Mouse (Mus musculus) T-cell, adult 2 months (primary cell): ENCODE measurements around the gene Lcmt1.

Experiments used
- DNase-seq: peaks from one replicate; pipeline ENCODE4 v3.0.0; 2022; ENCODE audit warnings: low spot score

Gene Lcmt1

DNA sequence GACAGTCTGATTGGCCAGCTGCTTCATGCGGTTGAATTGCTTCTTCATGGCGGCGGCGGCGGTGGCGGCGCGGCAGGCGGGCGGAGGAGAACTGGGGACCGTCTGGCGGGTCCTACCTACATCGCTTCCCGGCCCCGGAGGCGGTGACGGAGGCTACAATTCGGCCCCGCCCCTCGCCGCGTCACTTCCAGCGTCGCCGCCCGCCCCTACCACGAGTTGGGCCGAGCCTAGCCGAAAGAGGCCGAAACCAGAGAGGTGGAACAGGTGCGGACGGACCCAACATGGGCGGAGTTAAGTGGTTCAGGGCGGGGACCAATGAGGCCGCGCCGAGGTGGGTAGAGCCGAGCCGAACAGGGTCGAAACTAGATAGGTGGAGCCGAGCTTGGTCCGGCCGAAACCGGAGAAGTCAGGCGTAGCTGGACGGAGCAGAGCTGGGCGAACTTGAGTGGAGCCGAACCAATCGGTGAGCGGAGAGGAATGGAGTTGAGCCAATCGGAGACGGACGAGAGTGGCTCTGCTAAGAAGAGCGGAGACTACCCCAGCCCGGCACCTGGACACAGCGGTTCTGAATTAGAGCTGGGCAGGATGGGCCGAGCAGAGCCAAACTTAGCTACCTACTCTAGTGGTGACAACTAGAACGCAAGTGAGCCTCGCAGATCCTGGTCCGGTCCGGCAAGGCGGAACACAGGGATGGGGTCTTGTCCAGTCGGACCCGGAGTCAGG lies at the start of gene Lcmt1, which contains the start of gene Arhgap17:
Gene Lcmt1 (plus strand): TSS at position 26 of the 723 bp plus-strand sequence.
Gene Arhgap17 (minus strand): TSS at position 157 of the 723 bp plus-strand sequence.
- DNase-seq: peak; percentile 96

DNA sequence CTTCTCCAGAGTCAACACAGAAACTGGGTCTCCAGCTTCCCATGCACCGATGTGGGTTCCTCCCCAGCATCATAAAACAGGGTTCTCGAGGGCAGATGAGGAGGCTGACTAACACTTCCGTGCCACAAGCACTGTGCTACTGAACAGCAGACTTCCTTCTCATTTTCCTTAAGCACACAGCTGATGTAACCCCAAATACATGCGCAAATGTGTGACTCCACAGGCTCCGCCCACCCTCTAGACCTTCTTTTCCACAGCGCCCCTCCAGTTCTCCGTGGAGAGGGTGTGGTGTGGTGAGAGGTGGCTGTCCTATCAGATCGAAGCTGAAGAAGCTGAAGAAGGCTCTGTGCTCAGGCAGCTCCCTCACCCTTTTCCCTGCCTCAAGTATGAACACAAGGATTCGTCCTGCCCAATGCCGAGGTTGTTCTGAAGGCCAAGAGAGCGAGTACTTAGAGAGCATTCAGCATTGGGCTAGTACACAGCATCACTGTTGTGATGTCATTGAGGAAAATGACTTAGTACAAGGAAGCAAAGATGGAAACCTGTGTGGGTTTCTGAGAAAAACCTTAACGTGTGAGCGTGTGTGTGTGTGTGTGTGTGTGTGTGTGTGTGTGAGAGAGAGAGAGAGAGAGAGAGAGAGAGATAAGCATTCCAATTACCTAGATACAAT lies 47.0 kb upstream of the Lcmt1 start:
- DNase-seq: peak; percentile 27

DNA sequence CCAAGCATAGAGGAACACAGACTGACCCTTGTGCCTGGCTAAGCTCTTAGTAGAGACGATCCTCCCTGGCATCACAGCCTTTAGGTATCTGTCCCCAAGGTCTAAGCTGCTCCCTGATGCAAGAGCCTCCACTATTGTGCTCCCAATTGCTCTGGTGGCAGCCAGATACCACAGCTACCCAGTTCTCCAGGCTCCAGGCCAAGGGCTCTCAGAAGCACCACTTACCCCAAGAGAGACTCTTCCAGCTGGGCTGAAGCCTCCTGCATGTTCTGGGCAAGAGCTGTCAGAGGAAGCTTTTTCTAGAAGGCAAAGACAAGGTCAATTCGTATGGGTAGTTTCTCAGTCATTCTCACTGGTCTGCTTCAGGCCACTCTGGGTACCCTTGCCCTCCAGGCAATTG lies 46.2 kb upstream of the Lcmt1 start:
- no peak for DNase-seq

DNA sequence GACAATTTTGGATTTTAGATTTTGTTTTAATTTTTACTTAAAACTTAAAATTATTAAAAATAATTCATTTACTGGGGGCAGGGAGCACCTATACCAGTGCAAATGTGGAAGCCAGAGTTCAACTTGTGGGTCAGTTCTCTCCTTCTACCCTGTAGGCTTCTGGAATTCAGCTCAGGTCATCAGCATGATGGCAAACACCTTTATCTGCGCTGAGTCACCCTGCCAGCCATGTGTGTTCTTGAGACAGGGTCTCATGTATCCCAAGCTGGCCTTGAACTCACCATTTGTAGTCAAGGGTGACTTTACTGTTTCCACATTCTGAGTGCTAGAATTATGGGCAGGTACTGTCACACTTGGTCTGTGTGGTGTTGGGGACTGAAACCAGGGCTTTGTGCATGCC lies 45.5 kb upstream of the Lcmt1 start:
- DNase-seq: no peak

DNA sequence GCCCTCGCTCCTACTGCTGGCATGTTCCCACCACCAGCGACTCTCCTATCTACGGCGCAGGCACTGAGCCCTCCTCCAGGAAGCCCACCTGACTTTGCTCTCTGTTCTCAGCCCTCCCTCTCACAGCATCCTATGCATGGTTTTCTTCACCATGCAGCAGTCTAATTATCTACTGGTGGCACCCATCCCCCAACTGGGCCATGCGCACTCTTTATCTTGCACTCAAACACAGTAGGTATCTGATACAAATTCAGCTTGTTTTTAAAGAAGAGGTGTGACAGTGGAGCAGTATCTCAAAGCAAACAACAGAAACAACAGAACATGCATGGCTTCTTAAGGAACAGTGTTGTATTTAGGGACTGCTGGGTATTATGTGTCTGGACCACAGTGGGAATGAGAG lies 43.5 kb upstream of the Lcmt1 start:
- no peak for DNase-seq

DNA sequence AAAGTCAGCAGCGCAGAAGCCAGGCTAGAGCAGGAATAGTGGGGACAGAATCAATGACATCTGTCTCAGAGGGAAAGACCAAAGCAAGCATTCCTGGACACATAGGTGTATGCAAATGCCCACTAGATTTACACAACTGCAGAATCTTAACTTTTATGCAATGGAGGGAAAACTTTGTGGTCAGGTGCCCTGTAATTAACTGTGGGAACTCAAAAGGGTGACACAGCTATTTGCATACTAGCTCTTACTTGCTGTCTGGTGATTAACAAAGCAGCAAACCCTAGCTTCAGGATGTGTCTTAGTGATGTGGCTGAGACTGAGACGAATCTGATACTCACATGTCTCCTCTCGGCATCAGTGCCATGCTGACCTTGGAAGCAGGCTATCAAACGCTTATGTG lies 42.7 kb upstream of the Lcmt1 start:
- DNase-seq: no peak

DNA sequence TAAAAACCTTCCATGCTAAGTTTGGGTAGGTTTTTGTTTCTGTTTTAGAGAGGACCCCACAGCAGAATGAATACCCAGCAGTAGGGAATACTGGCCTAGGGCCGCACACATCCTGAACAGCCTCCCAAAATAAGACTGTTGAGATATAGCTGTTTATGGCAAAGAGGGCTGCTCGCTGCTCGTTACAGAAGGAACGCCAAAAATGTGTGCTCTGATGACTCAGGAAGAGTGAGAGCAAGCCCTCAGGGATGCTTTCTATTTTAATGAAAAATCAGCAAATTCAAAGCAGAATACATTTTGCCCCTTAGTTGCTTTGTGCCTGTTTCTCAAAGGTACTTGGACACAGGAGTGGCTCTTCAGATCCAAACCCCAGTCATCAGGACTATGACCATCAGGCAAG lies 41.7 kb upstream of the Lcmt1 start:
- no peak for DNase-seq

DNA sequence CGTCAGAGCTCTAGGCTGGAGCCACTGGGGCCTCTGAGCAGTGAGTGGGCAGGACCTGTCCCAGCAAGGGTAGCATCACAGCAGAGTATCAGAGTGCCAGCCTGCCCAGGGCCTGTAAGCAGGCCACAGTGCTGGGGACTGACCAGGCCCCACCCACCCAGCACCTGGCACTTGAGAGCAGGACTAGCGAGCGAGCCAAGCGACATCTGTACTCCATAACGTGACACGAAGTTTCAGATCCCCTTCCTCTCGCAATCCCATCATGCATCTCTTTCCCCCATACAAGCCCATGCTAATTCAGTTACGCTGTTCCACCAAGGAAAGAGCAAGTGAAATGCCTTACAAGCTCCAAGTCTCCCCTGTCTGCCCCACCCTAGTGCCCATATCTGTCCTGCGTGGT lies 39.1 kb upstream of the Lcmt1 start:
- DNase-seq: no peak

DNA sequence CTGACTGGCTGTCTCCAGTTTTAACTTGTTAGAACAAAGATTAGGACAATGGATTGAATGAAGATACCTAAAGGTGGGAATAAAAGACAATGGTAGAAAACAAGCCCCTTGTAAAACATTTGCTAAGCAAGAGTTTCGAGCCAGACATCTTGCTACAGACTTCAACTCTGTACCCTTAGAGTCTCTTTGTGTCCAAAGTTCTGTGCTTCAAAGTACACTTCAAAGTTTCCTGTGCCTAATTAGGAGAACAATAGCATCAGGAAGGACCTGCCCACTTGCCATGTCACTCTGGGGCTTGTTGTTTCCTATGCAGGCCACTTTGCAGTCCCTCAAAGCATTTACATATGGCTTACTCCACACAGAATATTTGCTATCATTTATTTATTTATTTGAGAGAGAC lies 33.3 kb upstream of the Lcmt1 start:
- DNase-seq: no peak

DNA sequence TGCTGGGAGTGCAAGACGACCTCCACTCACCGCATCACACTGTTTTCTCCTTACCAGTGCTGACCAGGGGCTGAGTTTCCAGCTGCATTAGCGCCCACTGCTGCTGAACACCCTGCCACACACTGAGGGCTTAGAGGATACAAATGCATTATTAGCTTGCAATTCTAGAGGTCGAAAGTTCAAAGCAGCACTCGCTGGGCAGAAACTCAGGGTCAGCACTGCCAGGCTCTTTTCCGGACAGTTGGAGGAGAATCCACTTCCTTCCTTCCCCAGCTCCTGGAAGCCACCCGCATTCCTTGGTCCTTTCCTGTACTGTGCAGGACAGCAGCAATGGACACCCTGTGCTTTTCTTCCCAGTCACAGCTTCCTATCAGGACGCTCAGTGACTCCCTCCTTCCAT lies 31.2 kb upstream of the Lcmt1 start:
- no peak for DNase-seq

DNA sequence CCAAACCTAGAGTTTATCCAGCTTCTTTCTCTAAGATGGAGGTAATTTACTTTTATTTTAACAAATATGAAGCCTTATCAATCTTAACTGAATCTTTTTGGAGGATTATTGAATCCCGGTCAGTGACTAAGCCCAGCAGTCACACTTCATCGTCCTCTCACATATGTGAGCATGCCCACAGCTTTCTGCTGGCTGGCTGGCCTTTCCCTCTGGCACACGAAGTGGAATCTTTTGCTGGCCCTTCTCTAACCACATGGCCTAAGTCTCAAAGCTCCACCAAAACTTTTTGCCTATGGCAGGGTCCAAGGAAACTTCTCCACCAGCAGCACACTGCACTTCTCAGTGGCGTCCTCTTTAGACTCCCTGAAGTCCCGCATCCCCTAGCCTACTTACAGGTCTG lies 27.7 kb upstream of the Lcmt1 start:
- DNase-seq: no peak

DNA sequence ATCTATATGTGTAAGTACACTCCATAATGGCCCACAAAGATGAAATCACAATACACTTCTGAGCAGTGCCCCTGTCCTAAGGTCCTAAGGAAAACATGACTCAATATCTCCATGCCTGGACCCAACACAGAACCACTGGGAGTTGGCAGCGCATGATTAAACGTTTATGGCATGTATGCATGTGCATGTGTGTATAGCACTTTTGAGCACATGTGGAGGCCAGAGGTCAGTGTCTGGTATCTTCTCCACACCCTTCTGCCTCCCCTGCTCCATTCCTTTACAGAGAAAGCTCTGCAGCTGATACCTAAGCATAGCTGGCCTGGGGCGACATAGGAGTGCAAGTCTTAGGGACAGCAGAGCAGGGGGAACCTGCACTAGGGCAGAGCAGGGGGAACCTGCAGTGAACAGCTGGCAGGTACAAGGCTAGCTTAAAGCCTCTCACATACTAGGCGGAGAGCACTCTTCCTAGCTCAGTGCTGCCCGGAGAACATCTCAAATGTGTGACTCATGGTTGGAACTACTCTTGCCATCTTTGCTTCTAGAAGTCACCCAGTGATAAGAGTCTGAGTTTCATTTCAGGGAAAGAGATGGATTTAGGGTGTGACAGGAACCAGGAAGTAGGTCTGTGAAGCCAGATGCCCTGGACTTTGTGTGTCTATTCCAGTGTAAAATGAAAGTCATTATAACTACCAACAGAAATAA lies 25.4 kb upstream of the Lcmt1 start:
- DNase-seq: no peak

DNA sequence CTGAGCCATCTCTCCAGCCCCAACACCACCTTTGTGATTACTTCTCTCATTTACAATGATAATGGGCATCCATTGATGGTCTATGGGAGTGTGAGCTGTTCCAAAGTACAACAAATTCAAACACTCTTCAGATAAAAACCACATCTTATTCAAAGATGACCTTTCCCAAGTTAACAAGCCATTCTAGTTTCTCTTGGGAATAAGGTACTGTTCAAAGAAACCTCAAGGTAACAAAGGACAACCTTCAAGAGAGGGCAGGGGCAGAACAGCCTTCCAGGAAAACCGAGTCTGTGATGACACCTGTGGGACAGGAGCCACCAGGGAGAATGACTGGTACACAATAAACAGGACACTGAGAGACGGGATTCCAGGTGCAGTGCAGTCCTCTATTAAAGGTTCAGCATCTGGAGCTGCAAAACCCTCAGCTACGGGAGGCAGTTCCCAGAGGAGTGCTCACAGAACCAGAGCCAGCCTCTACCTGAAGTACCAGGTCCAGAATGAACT lies 24.5 kb upstream of the Lcmt1 start:
- DNase-seq: no peak

DNA sequence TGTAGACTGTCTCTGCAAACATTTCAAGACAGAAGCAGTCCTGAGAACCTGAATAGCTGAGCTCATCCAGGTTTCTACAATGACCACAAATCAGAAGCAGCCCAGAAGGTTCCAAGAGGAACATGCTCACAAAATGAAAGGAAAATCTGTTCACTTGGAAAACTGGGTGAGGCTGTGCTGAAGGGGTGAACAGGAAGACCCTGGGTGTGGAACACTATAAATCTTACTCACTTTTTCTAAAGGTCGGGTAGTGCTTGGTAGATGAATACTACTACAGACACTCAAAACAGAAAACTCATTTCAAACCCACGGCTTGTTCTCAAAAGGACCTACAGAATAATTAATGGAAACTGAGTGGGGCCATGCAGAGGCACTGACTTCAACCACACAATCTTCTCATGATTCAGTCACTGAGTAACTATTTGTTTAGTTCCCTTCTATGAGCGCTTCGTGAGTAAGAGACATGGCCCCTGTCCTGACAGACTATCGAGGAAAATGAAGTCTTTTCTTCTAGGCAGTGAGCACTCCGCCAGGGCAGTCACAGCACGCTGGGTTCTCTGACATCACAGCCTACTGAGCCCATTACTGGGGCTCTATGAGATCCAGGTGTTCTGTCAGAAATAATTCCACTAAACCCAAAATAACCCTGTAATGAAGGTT lies 22.8 kb upstream of the Lcmt1 start:
- DNase-seq: no peak

DNA sequence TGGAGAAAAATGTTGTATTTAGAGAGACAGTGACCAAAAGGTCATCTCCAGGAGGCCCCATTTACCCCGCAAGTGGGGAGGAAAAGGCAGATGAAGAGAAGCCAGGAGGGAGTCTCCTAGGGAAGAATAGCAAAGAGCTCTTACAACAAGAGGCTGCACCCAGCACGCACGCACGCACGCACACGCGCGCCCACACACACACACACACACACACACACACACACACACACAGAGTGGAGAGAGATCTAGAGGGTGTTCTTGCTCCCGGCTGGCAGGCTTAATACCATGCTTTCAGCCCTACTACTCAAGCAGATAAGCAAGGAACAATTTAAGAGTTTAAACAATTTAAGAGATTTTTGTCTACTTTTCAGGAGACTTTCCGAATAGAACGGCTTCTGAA lies 19.8 kb upstream of the Lcmt1 start:
- no peak for DNase-seq

DNA sequence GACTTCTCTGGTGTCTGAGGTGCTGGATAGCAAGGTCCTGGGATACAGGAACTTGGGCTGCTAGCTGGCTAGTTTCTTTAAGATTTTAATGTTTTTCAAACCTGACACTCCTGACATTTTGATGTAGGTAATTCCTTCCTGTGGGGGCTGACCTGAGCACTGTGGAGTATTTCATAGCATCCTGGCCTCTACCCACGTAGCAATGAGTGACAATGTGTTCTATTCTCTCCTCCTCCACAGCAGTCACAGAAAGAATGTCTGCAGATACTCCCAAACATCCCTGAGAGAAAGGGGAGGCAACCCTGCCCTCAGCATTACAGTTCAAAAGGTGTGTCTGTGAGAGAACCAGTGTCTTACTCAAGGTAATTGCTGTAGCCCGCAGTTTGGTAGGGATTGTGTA lies 19.3 kb upstream of the Lcmt1 start:
- no peak for DNase-seq

DNA sequence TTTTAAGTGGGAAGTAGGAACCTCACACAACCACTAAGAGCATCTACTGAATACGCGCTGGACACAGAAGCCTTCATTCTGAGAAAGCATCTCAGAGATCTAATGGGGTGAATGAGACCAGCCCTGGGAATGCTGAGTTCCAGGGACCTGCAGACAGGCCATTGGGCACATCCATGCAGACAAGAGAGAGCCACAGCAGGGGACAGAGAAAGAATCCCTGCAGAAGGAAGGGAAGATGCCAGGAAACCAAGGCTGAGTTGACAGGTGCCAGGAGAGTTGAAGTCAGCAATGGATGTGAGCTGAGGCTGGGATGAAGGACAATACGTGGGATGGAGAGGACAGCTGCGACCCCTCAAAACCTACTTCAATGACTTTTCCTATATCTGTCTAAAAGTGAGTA lies 16.5 kb upstream of the Lcmt1 start:
- no peak for DNase-seq

DNA sequence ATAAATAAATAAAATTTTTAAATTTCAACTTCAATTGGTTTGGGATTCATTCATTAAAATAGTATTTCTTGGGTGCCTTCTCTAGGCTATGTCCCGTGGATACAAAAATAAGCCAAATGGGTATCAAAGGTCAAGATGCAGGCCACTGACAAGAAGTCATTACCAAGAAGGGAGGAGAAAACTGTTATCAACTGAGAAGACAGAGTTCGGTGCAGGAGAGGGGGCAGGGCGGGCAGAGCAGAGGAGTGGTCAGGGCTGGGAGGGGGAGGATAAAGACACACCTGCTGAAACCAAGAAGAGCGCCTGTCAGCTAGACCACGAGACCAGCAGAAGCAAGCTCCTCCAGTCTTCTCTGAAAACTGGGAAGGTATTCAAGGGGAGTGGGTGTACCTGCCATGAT lies 15.7 kb upstream of the Lcmt1 start:
- DNase-seq: no peak

DNA sequence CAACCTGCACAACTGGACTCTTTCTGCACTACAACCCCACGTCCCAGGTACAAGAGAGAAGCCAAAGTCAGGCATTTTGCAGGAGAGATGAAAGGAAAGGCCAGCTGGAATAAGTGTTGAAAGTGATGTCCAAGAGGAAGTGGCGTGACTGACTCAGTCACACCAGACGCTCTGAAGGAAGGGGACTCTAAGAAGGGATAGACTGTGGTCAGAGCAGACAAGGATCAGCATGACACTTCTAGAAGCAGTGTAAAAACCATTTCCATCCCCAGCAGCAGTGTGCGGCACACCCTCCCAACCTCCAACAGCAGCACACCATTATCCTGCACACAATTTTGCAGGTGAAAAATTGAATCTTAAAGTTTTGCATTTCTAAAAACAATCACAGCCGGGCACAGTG lies 15.2 kb upstream of the Lcmt1 start:
- DNase-seq: no peak

DNA sequence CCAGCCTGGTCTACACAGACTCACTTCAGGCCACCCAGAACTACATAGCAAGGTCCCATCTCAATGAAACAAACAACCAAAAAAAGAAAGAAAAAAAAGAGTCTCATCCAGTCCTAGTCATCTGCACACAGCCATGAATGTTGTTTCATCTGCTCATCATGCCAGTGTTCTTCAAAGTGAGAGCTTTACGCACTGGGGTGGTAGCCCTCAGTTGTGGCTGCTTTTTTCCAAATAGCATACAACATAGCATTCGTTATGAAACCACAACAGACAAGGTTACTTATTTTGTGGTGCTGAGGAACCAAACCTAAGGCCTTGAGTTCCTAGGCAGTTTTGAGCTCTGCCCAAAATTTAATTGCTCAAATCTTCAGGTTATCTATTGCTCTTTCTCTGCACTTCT lies 14.7 kb upstream of the Lcmt1 start:
- peak; percentile 74 for DNase-seq

DNA sequence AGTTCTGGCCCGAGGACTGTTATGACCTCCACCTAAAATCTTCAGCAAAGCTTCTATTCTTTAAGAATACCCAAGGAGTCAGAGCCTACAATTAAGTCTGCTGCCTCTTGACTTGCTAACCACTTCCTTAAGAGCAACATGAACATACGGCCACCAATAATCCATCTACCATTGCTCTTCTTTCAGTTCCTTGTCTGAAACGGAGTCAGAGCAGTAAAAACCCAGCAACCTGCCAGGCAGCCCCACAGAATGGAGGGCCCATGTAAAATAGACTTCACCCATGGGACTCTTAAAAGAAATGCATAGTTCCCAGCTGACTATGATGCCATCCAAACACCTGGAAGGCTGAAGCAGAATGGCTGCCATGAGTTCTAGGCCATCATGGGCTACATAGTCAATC lies 13.4 kb upstream of the Lcmt1 start:
- DNase-seq: no peak

DNA sequence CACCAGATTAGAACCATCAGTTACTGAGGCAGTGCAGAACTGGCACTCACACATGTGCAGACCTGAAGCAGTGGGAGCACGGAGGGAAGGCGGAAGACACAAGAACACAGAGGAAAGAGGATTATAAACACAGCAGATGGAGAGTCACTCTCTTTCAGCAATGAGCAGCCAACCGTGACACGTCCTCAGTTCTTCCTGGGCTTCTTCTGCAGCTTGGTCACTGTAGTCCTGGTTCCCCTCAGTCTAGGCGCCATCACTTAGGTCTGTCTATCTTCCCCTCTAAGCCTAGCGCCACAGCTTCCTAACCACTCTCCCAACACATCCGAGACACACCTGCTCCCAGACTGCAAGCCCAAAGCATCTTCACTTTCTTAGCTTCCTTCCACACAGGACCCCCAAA lies 10.5 kb upstream of the Lcmt1 start:
- no peak for DNase-seq

DNA sequence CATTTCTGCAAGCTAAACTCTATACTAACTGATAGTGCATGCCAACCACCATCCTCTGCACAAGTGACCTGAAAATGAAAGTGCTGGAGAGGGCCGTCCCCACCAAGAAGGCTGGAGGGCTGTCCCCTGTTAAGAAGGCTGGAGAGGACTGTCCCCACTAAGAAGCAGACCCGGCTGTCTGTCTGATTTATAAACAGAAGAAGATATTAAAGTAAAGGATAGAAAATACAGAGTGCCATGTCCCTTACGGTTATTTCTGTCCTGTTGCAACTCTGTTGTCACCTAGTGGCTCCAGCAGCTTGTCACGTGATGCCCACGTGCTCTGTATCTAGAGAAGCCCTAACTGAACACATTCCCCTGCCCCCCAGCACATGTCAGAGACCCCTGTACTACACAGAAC lies 9.4 kb upstream of the Lcmt1 start:
- no peak for DNase-seq
